Mouse (Mus musculus): Measurements from ENCODE around the gene Adora3. TPM values are rescaled to one million over a fixed set of nuclear protein-coding genes. Genes with fewer than 3 reads are reported as not detected.

Gene Adora3
- polyA plus RNA-seq, 1 experiment = 0.19 TPM

GRCm38 (mm10) chr3:105857513-105857912 is 13.1 kb upstream of the Adora3 start:
- DNase-seq = no peak
- 75% methylated on average over 5 of the region's 5 CpGs for WGBS
- TF ChIP-seq POLR2A (IDR thresholded peaks at IDR 0.05; ENCODE audit: low read depth, low read length) (no peak), CTCF (conservative IDR thresholded peaks at IDR 0.05; ENCODE audit: insufficient read depth, insufficient read length, low read depth, low read length) (no peak)
- H3K4me1 ChIP-seq (ENCODE audit: control insufficient read depth, insufficient read depth, low read length) = no peaks in the 10 kb centered on the region
- H3K4me3 ChIP-seq (ENCODE audit: insufficient read depth, low read depth, low read length) = no peak overlapping the region
- H3K27ac ChIP-seq (ENCODE audit: insufficient read depth, low read depth, low read length) = no peak overlapping the region
- H3K27me3 ChIP-seq (replicated peaks; ENCODE audit: control insufficient read depth, insufficient read depth, low read length) = no peaks in the 10 kb centered on the region
- H3K36me3 ChIP-seq (ENCODE audit: control insufficient read depth, insufficient read depth, low read length) = no peaks in the 10 kb centered on the region

GRCm38 (mm10) chr3:105861747-105862366 is 8.8 kb upstream of the Adora3 start:
- no peak overlapping the region for H3K27ac ChIP-seq (ENCODE audit: insufficient read depth, low read depth, low read length)
- TF ChIP-seq CTCF (conservative IDR thresholded peaks at IDR 0.05; ENCODE audit: insufficient read depth, insufficient read length, low read depth, low read length) = no peak
- no peak for TF ChIP-seq POLR2A (IDR thresholded peaks at IDR 0.05; ENCODE audit: low read depth, low read length)
- no peaks in the 10 kb centered on the region for H3K27me3 ChIP-seq (replicated peaks; ENCODE audit: control insufficient read depth, insufficient read depth, low read length)
- DNase-seq = no peak
- 47% methylated on average over 7 of the region's 7 CpGs for WGBS
- no peaks in the 10 kb centered on the region for H3K36me3 ChIP-seq (ENCODE audit: control insufficient read depth, insufficient read depth, low read length)
- no peak overlapping the region for H3K4me3 ChIP-seq (ENCODE audit: insufficient read depth, low read depth, low read length)
- no peaks in the 10 kb centered on the region; the same call in 1 of the 2 replicates for H3K4me1 ChIP-seq (ENCODE audit: control insufficient read depth, insufficient read depth, low read length)

- H3K36me3 ChIP-seq (ENCODE audit: control insufficient read depth, insufficient read depth, low read length) = no peaks in the 10 kb centered on the region
- WGBS = 73% methylated on average over 1 of the region's 1 CpGs
- H3K27ac ChIP-seq (ENCODE audit: insufficient read depth, low read depth, low read length) = no peak overlapping the region
- no peak for TF ChIP-seq CTCF (conservative IDR thresholded peaks at IDR 0.05; ENCODE audit: insufficient read depth, insufficient read length, low read depth, low read length)
- TF ChIP-seq POLR2A (IDR thresholded peaks at IDR 0.05; ENCODE audit: low read depth, low read length) = no peak
- no peaks in the 10 kb centered on the region for H3K27me3 ChIP-seq (replicated peaks; ENCODE audit: control insufficient read depth, insufficient read depth, low read length)
- no peak for DNase-seq
- H3K4me1 ChIP-seq (ENCODE audit: control insufficient read depth, insufficient read depth, low read length) = no peaks in the 10 kb centered on the region; the same call in 1 of the 2 replicates
- no peak overlapping the region for H3K4me3 ChIP-seq (ENCODE audit: insufficient read depth, low read depth, low read length)
These were observed 6.5 kb upstream of the Adora3 start for GRCm38 (mm10) chr3:105864123-105864522.

GRCm38 (mm10) chr3:105865122-105865521 is 5.5 kb upstream of the Adora3 start:
- H3K36me3 ChIP-seq (ENCODE audit: control insufficient read depth, insufficient read depth, low read length) = no peaks in the 10 kb centered on the region
- H3K27me3 ChIP-seq (replicated peaks; ENCODE audit: control insufficient read depth, insufficient read depth, low read length) = no peaks in the 10 kb centered on the region
- WGBS = 73% methylated on average over 9 of the region's 9 CpGs
- no peak for TF ChIP-seq CTCF (conservative IDR thresholded peaks at IDR 0.05; ENCODE audit: insufficient read depth, insufficient read length, low read depth, low read length)
- no peak for TF ChIP-seq POLR2A (IDR thresholded peaks at IDR 0.05; ENCODE audit: low read depth, low read length)
- DNase-seq = no peak
- no peak overlapping the region for H3K4me3 ChIP-seq (ENCODE audit: insufficient read depth, low read depth, low read length)
- no peaks in the 10 kb centered on the region; the same call in 1 of the 2 replicates for H3K4me1 ChIP-seq (ENCODE audit: control insufficient read depth, insufficient read depth, low read length)
- no peak overlapping the region for H3K27ac ChIP-seq (ENCODE audit: insufficient read depth, low read depth, low read length)

GRCm38 (mm10) chr3:105868135-105868534 is 2.5 kb upstream of the Adora3 start:
- H3K36me3 ChIP-seq (ENCODE audit: control insufficient read depth, insufficient read depth, low read length) = no peaks in the 10 kb centered on the region
- DNase-seq = peak; percentile 67
- no peak overlapping the region for H3K27ac ChIP-seq (ENCODE audit: insufficient read depth, low read depth, low read length)
- TF ChIP-seq POLR2A (IDR thresholded peaks at IDR 0.05; ENCODE audit: low read depth, low read length) (no peak), CTCF (conservative IDR thresholded peaks at IDR 0.05; ENCODE audit: insufficient read depth, insufficient read length, low read depth, low read length) (no peak)
- peaks cover 6% of the 10 kb centered on the region for H3K4me1 ChIP-seq (ENCODE audit: control insufficient read depth, insufficient read depth, low read length)
- 9% methylated on average over 2 of the region's 2 CpGs for WGBS
- no peak overlapping the region for H3K4me3 ChIP-seq (ENCODE audit: insufficient read depth, low read depth, low read length)
- no peaks in the 10 kb centered on the region for H3K27me3 ChIP-seq (replicated peaks; ENCODE audit: control insufficient read depth, insufficient read depth, low read length)

GRCm38 (mm10) chr3:105872034-105872433 is 1.4 kb downstream of the Adora3 start:
- TF ChIP-seq POLR2A (IDR thresholded peaks at IDR 0.05; ENCODE audit: low read depth, low read length) = no peak
- TF ChIP-seq CTCF (conservative IDR thresholded peaks at IDR 0.05; ENCODE audit: insufficient read depth, insufficient read length, low read depth, low read length) = no peak
- DNase-seq = peak; percentile 68
- Histone ChIP-seq H3K4me1 (ENCODE audit: control insufficient read depth, insufficient read depth, low read length) (peaks cover 9% of the 10 kb centered on the region), H3K27ac (ENCODE audit: insufficient read depth, low read depth, low read length) (no peak overlapping the region), H3K36me3 (ENCODE audit: control insufficient read depth, insufficient read depth, low read length) (no peaks in the 10 kb centered on the region), H3K4me3 (ENCODE audit: insufficient read depth, low read depth, low read length) (no peak overlapping the region), H3K27me3 (replicated peaks; ENCODE audit: control insufficient read depth, insufficient read depth, low read length) (no peaks in the 10 kb centered on the region)
- WGBS = 34% methylated on average over 6 of the region's 6 CpGs

- H3K27ac ChIP-seq (ENCODE audit: insufficient read depth, low read depth, low read length) = no peak overlapping the region
- peaks cover 9% of the 10 kb centered on the region for H3K4me1 ChIP-seq (ENCODE audit: control insufficient read depth, insufficient read depth, low read length)
- H3K36me3 ChIP-seq (ENCODE audit: control insufficient read depth, insufficient read depth, low read length) = no peaks in the 10 kb centered on the region
- no peak for DNase-seq
- WGBS = 45% methylated on average over 3 of the region's 3 CpGs
- H3K4me3 ChIP-seq (ENCODE audit: insufficient read depth, low read depth, low read length) = no peak overlapping the region
- TF ChIP-seq POLR2A (IDR thresholded peaks at IDR 0.05; ENCODE audit: low read depth, low read length) = no peak
- TF ChIP-seq CTCF (conservative IDR thresholded peaks at IDR 0.05; ENCODE audit: insufficient read depth, insufficient read length, low read depth, low read length) = no peak
- H3K27me3 ChIP-seq (replicated peaks; ENCODE audit: control insufficient read depth, insufficient read depth, low read length) = no peaks in the 10 kb centered on the region
These were observed 1.9 kb downstream of the Adora3 start for GRCm38 (mm10) chr3:105872579-105872978.
